Mouse (Mus musculus) MEL (cell line): ENCODE measurements around the gene Tanc1.

ENCODE experiments used
- CTCF ChIP-seq, 3 experiments: IDR thresholded peaks in 2 of 3; conservative IDR thresholded peaks in 1 of 3; 2 replicates each; pipeline ENCODE4 v1.5.1; 2011 to 2012; ENCODE audit warnings: low read length in 3 of 3, low read depth in 2 of 3, mild to moderate bottlenecking in 2 of 3, improper control_type of control experiment in 1 of 3, inconsistent platforms in 1 of 3, mixed read lengths in 1 of 3, moderate library complexity in 1 of 3; ENCODE audit not compliant: control insufficient read depth in 1 of 3, insufficient read depth in 1 of 3, poor library complexity in 1 of 3, severe bottlenecking in 1 of 3
- EP300 ChIP-seq, 2 experiments: IDR thresholded peaks; 2 replicates each; pipeline ENCODE4 v1.6.1; 2011; ENCODE audit warnings: improper control_type of control experiment in 2 of 2, low read length in 2 of 2, low read depth in 1 of 2, mild to moderate bottlenecking in 1 of 2
- GATA1 ChIP-seq: IDR thresholded peaks from 2 replicates; pipeline ENCODE4 v1.6.1; 2011; ENCODE audit warnings: low read depth, low read length, improper control_type of control experiment
- JUND ChIP-seq: IDR thresholded peaks from 2 replicates; pipeline ENCODE4 v1.6.1; 2011; ENCODE audit warnings: low read depth, mild to moderate bottlenecking, improper control_type of control experiment, low read length
- UBTF ChIP-seq: IDR thresholded peaks from 2 replicates; pipeline ENCODE4 v1.6.1; 2012; ENCODE audit warnings: low read depth, mild to moderate bottlenecking, inconsistent platforms, low read length, improper control_type of control experiment, moderate library complexity, borderline replicate concordance; ENCODE audit not compliant: insufficient read depth
- ZMIZ1 ChIP-seq: IDR thresholded peaks from 2 replicates; pipeline ENCODE4 v1.6.1; 2012; ENCODE audit warnings: low read depth, mild to moderate bottlenecking, inconsistent platforms, low read length, improper control_type of control experiment, moderate library complexity

GRCm38 (mm10) chr2:59673877-59674276, 62.0 kb downstream of the Tanc1 start:
- TF ChIP-seq JUND (no peak), CTCF (IDR thresholded peaks at IDR 0.05 in 2 of 3, conservative IDR thresholded peaks at IDR 0.05 in 1 of 3; ENCODE audit: control insufficient read depth in 1 of 3, insufficient read depth in 1 of 3, low read depth in 2 of 3, low read length in 3 of 3, poor library complexity in 1 of 3, severe bottlenecking in 1 of 3) (no peak), UBTF (no peak), GATA1 (no peak), EP300 (IDR thresholded peaks at IDR 0.05; ENCODE audit: low read depth in 1 of 2, low read length in 2 of 2) (no peak), ZMIZ1 (no peak)
